Mouse (Mus musculus) heart, adult 2 months (tissue): ENCODE data around the gene Gm20479.

Experiments used
- CTCF ChIP-seq: fragments of 200-600 bp; IDR thresholded peaks from 2 replicates; pipeline ENCODE4 v1.8.1; 2022; ENCODE audit warnings: antibody characterized with exemption, mild to moderate bottlenecking, moderate library complexity
- EP300 ChIP-seq: fragments of 200-500 bp; IDR thresholded peaks from 2 replicates; pipeline ENCODE4 v1.6.1; 2011; ENCODE audit warnings: low read depth, low read length, control low read depth; ENCODE audit not compliant: insufficient read depth
- POLR2A ChIP-seq: fragments of 200-500 bp; IDR thresholded peaks from 2 replicates; pipeline ENCODE4 v1.6.1; 2011; ENCODE audit warnings: mild to moderate bottlenecking, low read depth, low read length, control low read depth; ENCODE audit not compliant: insufficient read depth

DNA sequence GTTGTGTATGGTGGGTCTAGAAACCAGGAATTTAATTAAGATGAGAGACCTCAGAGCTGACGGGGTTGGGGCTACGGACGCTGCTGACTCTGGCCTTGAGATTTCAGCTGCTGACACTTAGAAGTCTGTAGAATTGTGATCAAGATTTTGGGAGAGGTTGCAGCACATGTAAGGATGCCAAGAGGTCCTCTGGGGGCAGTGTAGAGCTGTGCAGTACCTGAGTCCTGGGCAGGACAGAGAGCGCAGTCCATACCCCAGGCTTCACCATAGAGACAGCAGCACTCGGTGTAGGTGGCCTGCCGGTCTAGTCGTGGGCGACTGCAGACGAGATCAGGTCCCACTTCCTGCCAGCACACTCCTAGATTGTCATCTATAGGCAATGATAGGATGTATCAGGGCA, 49.7 kb downstream of the Gm20479 start:
- TF ChIP-seq CTCF, result peak; percentile 46
- TF ChIP-seq POLR2A, result no peak
- no peak for TF ChIP-seq EP300
